In genomic region chr7:101620373-101620772, GRCm38 (mm10) we compare ENCODE assay signal across 8 mouse cellular contexts. TPM values are rescaled to one million over a fixed set of nuclear protein-coding genes. Genes with fewer than 3 reads are reported as not detected.
DNase-seq lines count a peak whose midpoint lies in the region; ATAC-seq lines count a peak whose summit lies in the region.

No protein-coding gene starts in this region.

- peak; percentile 50; the same call in 1 of the 2 replicates for ATAC-seq in common myeloid progenitor, adult 5-6 weeks (replicated peaks; ENCODE audit: low read depth, poor library complexity, severe bottlenecking)

- H3K27me3 ChIP-seq in splenic B cell, adult 2 months (ENCODE audit: control insufficient read depth, insufficient read depth, low read length, poor library complexity, severe bottlenecking), result no peaks in the 10 kb centered on the region

- intact Hi-C loops in gastrocnemius, postnatal 36 days (cut with DNase I), result loop anchor here (5.0 kb wide), 1 partner anchor 208 kb away; the partner anchor contains the start of gene Gm45837

- peak; percentile 15 for DNase-seq in gastrocnemius, adult 18-20 months (ENCODE audit: low spot score)
- no peak for DNase-seq in gastrocnemius, postnatal 36 days
- peak; percentile 39 to 55 for DNase-seq in urinary bladder, postnatal 36 days (ENCODE audit: low spot score in 2 of 2)
- DNase-seq in urinary bladder, postnatal 10 days (ENCODE audit: low spot score), result no peak
- peak; percentile 50 for DNase-seq in kidney, postnatal 14 days
- DNase-seq in lung, adult 18-20 months, result peak; percentile 7 to 24
- DNase-seq in splenic B cell, adult 2 months (ENCODE audit: low read depth, low spot score), result peak; percentile 59

- H3K36me3 ChIP-seq in splenic B cell, adult 2 months (ENCODE audit: control insufficient read depth, insufficient read depth, low read length, poor library complexity, severe bottlenecking), result no peaks in the 10 kb centered on the region

RNA-seq across cellular contexts. Expression of gene Art2b, which starts 35.0 kb away (rescaled TPM):
- not detected for total RNA-seq in gastrocnemius, adult 18-20 months (2021)
- not detected for total RNA-seq in gastrocnemius, postnatal 36 days (2021)
- total RNA-seq in common myeloid progenitor, adult 5-6 weeks (2017), result not detected in 2 replicates

RNA-seq across cellular contexts. Expression of gene Clpb, which starts 43.1 kb away (rescaled TPM):
- total RNA-seq in gastrocnemius, adult 18-20 months (2021), result 10 to 100 TPM; 65.6 to 68.6 TPM
- total RNA-seq in gastrocnemius, postnatal 36 days (2021), result 10 to 100 TPM; 48.6 to 50.9 TPM
- 29.2 TPM in 2 replicates for total RNA-seq in common myeloid progenitor, adult 5-6 weeks (2017)

Comparison
In these comparisons a context has a peak if more than half of its experiments do, and no peak if none do; other contexts are left out.
1. DNase-seq: peak in gastrocnemius, adult 18-20 months (single experiment), urinary bladder, postnatal 36 days (2 of 2), kidney, postnatal 14 days (single experiment), lung, adult 18-20 months (2 of 2) and splenic B cell, adult 2 months (single experiment); none in gastrocnemius, postnatal 36 days (0 of 2) and urinary bladder, postnatal 10 days (single experiment).